Mouse (Mus musculus): ENCODE data around the gene Arnt2. TPM values are rescaled to one million over a fixed set of nuclear protein-coding genes. Genes with fewer than 3 reads are reported as not detected.

The Arnt2 gene
- polyA plus RNA-seq, 1 experiment from 2014 or later: 0.16 TPM

Other genes with a start within 250 kb of the Arnt2 start
- gene Gm2115, start 118.8 kb upstream of the Arnt2 start, polyA plus RNA-seq (2018): not detected in 3 replicates
- 1.2 to 3.5 TPM (median 1.3 TPM) in 3 replicates for gene Fah, start 196.5 kb upstream of the Arnt2 start, polyA plus RNA-seq (2018)

Data from macrophage (primary cell).